Mouse (Mus musculus) testis, adult 10 weeks (tissue): ENCODE results near the gene Vmn2r103. TPM values are rescaled to one million over a fixed set of nuclear protein-coding genes. Genes with fewer than 3 reads are reported as not detected.

Experiments used
- polyA plus RNA-seq: library from polyadenylated mRNA; stranded (reverse); fragments of 350-450 nt; fragmentation: Illumina TruSeq; extraction: RNeasy Lipid Tissue Mini Kit (QIAGEN cat#74804); gene quantifications from one replicate; pipeline ENCODE4 v1.2.3, GENCODE M21; 2014; ENCODE audit warnings: low read depth, low replicate concordance

The Vmn2r103 gene
- 0.15 TPM for polyA plus RNA-seq

GRCm38 (mm10) chr17:19773063-19773462 lies at the start of gene Vmn2r103:
Gene Vmn2r103, plus strand, starts transcription at chr17:19773363.

Other genes with a start within 250 kb of the Vmn2r103 start
- gene Vmn2r101, start 196.1 kb upstream of the Vmn2r103 start, polyA plus RNA-seq, result not detected
- not detected for gene Vmn2r102, start 113.0 kb upstream of the Vmn2r103 start, polyA plus RNA-seq